Mouse (Mus musculus): ENCODE results near the gene Mal.
A peak's percentile ranks its signal among the peaks of the same experiment; 100 is the strongest.
"Not testable (repeated sequence)": the region's sequence is repeated elsewhere in the genome, so short reads cannot be mapped to it uniquely, and the experiment has no call there.

The Mal gene

DNA sequence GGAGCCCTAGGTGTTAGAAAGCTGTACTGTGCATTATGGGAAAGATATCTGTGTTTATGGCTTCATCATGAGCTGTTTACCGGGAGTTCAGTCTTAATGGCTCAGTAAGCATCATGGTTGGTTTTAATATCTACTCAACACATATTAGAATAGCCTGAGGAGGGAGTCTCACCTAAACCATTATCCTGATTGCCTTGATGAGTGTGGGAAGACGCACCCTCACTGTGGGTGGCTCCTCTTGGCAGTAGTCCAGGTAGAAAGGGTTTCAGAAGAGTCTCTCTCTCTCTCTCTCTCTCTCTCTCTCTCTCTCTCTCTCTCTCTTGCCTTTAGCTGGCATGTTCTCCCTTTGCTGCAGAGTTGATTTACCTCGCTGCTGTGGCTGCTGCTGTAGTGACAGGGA, 34.4 kb downstream of the Mal start:
- DNase-seq, result no peak

DNA sequence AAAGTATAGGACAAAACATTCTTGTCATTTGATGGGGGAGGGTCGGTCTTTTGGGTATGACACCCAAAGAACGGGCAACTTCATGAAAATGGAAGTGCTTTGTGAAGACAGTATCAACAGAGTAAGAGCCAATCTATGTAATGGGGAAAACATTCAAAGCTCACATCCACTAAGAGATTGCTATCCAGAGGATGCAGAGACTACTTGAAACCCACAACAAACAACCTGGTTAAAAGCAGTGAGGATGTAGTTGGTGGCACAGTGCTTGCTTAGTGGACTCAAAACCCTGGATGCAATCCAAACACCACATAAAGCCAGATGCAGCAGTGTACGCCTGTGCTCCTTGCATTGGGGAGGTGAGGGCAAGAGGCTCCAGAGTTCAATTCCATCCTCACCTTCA, 37.2 kb downstream of the Mal start:
- DNase-seq, result no peak

DNA sequence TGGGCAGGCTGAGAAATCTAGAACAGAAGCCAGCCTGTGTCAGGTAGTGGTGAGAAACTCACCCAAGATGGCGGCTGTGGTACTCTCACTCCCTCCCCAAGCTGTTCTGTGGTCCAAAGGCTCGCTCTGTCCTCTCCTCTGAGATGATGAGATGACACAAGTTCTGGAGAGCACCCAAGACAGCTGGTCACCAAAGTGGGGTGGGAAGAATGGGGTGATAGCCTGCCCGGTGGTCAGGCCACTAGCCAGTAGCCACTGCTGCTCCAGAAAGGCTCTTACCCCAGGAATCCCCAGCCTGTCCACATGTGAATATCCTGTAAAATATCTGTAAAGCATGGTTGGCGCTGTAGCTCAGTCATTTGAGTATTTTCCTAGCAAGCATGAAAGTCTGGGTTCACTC, 44.2 kb downstream of the Mal start:
- DNase-seq, result no peak

DNA sequence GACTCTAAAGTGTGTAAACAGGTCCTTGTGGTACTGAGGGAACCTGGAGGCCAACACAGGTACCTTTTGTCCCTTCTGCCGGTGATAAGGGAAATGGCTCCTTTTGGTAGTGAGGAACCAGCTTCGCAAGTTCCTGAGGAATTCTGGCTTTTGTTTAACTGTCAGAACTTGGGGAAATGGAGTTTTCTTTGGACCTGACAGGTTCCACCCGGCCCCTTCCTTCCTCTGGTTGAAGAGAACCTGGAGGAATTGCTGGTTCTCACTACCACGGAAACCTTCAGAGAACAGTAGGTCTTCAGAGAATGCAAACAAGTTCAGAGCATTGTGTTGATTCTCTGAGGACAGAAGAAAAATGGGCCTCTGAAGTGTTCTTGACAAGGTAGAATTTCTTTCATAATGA, 45.1 kb downstream of the Mal start:
- no peak for DNase-seq

DNA sequence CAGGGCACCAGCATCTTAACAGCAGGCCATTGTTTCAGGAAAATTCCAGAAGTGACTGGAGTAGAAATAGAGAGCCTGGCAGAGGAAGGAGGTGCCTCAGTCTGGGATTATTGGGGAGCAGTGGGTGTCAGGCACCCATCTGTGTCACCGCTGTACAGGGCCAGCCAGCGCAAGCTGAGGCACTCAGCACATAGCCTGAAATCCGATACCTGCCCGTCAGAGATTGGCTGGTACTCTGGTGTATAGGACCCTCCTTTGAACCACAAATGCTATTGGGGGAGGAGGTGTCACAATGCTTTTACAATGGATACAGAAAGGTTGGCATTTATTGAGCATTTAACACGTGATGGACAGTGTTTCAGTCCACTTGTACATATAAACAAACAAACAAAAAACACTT, 47.5 kb downstream of the Mal start:
- DNase-seq, result no peak

DNA sequence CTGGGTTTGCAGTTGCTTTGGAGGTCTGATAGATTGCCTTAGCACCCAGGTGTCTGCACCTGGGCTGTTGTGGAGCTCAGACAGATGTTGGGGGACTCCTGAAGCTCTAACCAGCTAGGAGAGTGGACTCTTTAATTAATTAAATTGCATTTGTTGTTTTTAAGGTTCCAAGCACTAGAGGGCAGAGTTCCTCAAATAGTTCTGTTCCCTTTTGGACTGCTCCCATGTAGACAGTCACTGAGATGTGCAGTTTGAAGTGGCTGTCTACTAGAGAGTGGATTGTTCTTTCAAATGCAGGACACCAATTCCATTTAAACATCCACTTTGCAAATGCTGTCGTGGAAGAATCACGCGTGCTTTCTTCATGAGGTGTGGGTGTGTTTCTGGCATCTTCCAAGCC, 48.3 kb downstream of the Mal start:
- no peak for DNase-seq

DNA sequence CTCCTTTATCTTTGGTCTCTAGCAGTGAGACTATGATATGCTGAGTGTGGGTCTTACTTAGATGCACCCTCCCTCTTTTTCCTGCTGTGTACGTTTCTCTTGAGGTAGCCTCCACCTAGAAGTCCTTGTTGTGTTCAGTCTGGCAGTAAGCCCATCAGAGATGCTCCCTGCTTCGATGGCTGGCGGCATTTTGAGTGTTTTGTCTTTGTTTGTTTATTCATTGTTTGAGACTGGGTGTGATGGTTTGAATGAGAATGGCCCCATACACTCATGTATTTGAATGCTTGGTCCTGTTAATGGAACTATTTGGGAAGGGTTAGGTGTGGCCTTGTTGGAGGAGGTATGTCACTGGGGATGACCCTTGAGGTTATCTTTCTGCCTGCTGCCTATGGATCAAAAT, 51.3 kb downstream of the Mal start:
- DNase-seq, result no peak

DNA sequence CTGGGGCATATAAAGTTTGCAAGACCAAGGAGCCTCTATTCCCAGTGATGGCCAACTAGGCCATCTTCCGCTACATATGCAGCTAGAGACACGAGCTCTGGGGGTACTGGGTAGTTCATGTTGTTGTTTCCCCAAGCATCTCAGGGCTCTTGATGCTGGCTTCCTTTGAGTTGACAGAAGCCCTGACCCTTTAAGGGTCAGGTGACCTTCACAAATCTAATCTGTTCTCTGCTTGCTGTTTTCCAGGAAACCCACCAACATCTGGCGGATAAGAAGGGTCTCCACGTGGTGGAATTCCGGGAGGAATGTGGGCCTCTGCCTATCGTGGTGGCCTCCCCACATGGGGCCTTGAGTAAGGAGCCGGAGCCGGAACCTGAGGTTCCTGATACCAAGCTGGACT, 53.1 kb downstream of the Mal start:
- not testable (repeated sequence) for DNase-seq

DNA sequence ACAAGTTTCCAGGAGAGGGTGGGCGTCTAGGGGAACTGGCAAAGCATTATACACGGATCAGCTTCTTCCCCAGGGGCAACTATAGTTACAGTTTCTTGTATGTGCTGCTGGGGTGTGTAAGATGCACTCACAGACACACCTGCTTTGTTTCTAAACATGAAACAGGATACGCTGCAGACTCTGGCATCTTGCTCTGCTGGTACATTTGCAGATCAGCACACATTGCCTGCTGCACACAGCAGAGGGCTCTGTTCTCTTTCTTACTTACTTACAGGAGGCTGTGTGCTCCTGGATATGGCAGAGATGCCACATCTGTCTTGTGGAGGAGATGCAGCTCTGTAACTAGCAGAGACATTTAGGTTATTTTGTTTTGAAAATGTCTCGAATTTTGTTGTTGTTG, 65.7 kb downstream of the Mal start:
- DNase-seq, result no peak

DNA sequence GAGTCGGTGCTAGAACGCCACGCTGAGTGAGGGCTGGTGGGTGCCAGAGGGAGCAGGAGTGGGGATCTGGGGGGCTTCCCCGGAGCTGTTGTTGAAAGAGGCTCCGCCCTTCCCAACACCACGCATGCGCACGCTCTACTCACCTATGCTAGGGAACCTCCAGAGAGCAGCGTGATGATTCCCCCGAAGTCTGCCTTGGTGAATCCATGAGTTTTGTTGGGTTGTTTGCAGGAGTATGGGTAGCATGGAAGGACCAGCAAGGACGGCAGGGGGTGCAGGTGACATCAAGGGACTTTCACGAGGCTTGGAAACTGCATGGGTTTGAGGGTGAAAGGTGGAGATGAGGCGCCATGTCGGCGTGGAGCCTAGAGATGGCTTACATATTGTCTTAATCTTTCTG, 66.3 kb downstream of the Mal start:
- no peak for DNase-seq

DNA sequence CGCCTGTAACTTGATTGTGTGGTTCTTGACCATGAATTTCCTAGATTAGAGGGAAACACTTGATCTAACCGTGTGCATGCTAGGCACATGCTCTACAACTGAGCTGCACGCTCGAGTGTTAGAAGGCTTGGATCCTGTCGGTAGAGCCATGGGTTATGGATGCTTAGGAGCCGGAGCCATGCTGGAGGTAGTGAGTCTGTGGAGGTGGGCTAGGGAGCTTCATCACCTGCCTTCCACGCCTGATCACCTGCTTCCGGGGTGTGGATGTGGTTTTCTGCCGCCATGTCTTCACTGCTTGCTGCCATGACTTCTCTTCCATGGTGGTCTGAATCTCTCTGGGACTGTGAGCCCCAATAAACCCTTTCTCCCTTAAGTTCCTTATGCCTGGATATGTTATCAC, 67.6 kb downstream of the Mal start:
- no peak for DNase-seq

DNA sequence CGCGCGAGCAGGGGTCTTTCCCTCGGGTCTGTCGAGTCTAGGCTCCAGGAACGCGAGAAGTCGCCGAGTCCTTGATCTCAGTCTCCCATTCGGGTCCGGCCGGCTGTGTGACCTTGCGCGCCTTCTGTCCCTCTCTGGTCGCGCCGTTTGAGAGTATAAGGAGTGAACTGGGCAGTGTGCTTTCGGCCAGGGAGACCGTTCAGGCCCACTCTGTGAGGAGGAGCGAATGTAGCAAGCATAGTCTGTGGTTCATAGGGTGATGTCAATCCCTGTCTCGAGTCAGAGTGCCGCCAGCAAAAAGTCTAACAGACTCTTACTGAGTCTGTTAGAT, 69.0 kb downstream of the Mal start:
- DNase-seq, result no peak

DNA sequence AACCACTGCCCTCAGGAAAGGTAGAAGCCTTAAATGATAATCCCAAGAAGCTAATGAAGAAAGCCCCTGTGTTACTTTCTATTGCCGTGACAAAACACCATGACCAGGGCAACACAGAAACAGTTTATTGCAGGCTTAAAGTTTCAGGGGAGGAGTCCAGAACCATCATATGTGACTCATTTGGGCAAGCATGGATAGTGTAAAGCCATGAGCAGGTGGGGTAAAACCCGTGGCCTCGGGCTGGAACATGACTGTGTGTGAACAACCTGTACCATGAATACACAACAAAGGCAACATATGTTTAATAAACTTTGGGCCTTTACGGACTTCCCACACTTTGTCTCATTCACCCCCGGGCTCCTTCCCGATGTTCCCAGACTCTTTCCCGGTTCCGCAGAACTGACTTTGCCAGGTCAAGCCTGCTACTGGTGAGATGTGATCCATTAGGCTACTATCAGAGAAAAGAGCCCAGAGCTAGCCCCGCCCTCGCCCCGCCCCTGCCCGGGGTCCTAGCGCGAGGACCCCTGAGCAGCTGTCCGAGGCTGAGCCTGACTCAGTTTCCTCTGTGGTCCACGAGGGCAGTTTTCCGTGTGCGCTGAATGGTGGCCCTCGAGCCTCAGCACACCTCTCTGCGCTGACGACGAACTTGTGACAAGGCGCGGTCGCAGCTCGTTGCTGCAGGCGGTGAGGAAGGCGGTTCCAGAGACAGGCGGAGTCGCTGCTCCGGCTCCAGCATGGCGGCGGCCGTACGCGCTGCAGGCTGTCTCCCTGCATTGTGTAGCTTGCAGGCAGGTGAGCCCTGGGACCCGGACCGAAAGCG, 69.6 kb downstream of the Mal start, which contains the start of the genes Zfp661 and Mrps5:
Zfp661 (minus strand) TSS at position 401 of the 820 bp plus-strand sequence.
Mrps5 (plus strand) TSS at position 529 of the 820 bp plus-strand sequence.
- DNase-seq, result peak; percentile 85

DNA sequence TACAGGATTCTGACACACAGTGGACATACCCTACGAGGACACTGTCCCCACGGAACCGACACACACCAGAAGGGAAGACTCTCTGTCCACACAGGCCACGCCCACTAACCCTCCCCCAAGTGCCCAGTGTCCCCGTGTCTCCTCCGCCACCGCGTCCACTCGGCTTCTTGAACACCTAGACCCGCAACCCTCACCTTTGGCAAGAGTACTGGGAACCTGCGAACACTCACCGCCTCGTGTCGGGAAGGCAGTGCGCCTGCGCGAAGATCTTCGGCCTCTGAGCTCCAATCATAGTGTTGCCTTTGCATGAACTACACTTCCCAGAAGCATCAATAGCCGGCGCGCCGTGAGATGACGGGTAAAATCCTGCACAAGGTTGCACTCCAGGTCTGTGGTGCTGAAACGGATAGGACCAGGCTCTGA, 72.0 kb downstream of the Mal start:
- peak; percentile 94 for DNase-seq
